Mouse (Mus musculus) hindbrain, embryonic 13.5 days (tissue): ENCODE measurements around the gene Arl10. TPM values are rescaled to one million over a fixed set of nuclear protein-coding genes. Genes with fewer than 3 reads are reported as not detected.
"Not testable (repeated sequence)": the region's sequence is repeated elsewhere in the genome, so short reads cannot be mapped to it uniquely, and the experiment has no call there.

Experiments used
- ATAC-seq: fragments of 200-750 bp; cut with Nextera tagmentation; 2 replicates; pipeline ENCODE4 v1.8.0; 2017; ENCODE audit warnings: moderate TSS enrichment; ENCODE audit not compliant: low FRiP score
- H3K27ac ChIP-seq: fragments of 300-500 bp; sonication (generic); 2 replicates; pipeline ENCODE4 v1.5.1; 2015; ENCODE audit warnings: inconsistent platforms, mild to moderate bottlenecking, moderate library complexity
- H3K27me3 ChIP-seq: fragments of 300-500 bp; sonication (generic); 2 replicates; pipeline ENCODE4 v1.6.1; 2015; ENCODE audit warnings: mild to moderate bottlenecking, inconsistent platforms
- H3K36me3 ChIP-seq: fragments of 300-500 bp; sonication (generic); 2 replicates; pipeline ENCODE4 v1.6.1; 2015; ENCODE audit warnings: mild to moderate bottlenecking, inconsistent platforms
- H3K4me1 ChIP-seq: fragments of 300-500 bp; sonication (generic); replicated peaks from 2 replicates; pipeline ENCODE4 v1.6.1; 2015; ENCODE audit warnings: inconsistent platforms
- H3K4me2 ChIP-seq: fragments of 300-500 bp; sonication (generic); 2 replicates; pipeline ENCODE4 v1.6.1; 2015; ENCODE audit warnings: inconsistent platforms, mild to moderate bottlenecking, moderate library complexity
- H3K4me3 ChIP-seq: fragments of 300-500 bp; sonication (generic); 2 replicates; pipeline ENCODE4 v1.5.1; 2015; ENCODE audit warnings: mild to moderate bottlenecking, inconsistent platforms
- H3K9ac ChIP-seq: fragments of 300-500 bp; sonication (generic); 2 replicates; pipeline ENCODE4 v1.6.1; 2015; ENCODE audit warnings: mild to moderate bottlenecking, inconsistent platforms
- H3K9me3 ChIP-seq: fragments of 300-500 bp; sonication (generic); 2 replicates; pipeline ENCODE4 v1.6.1; 2016; ENCODE audit warnings: inconsistent platforms
- WGBS: fragments of 180-500 bp; shearing (Covaris S2); methylation state at CpG from one replicate; pipeline ENCODE4 v1.1.7; 2015; 5-methylcytosine and 5-hydroxymethylcytosine counted together
- polyA plus RNA-seq: library from polyadenylated mRNA; unstranded; fragments of >200 nt; fragmentation: Nextera tagmentation; extraction: Ambion mirVana; gene quantifications from 2 replicates; pipeline ENCODE4 v1.2.1, GENCODE M21; 2015

The Arl10 gene
- polyA plus RNA-seq, 1 experiment from 2014 or later = 76.2 TPM

- peaks cover 32% of the 10 kb centered on the region for H3K4me1 ChIP-seq
- peaks cover 33% of the 10 kb centered on the region for H3K36me3 ChIP-seq
- 57% methylated on average over 3 of the region's 3 CpGs for WGBS
- peak overlapping the region; percentile 67; the same call in 1 of the 2 replicates for H3K9ac ChIP-seq
- H3K27me3 ChIP-seq = no peaks in the 10 kb centered on the region
- H3K9me3 ChIP-seq = no peaks in the 10 kb centered on the region
- ATAC-seq = no peak
- no peak overlapping the region for H3K4me3 ChIP-seq
- no peak overlapping the region for H3K27ac ChIP-seq
- peak overlapping the region; percentile 83; the same call in 1 of the 2 replicates for H3K4me2 ChIP-seq
Measured at GRCm38 (mm10) chr13:54608002-54608401, 33.2 kb downstream of the Arl10 start.

- peak overlapping the region; percentile 45; the same call in 1 of the 2 replicates for H3K27ac ChIP-seq
- peaks cover 32% of the 10 kb centered on the region for H3K4me1 ChIP-seq
- H3K4me2 ChIP-seq = peak overlapping the region; percentile 83
- peak overlapping the region; percentile 67 for H3K9ac ChIP-seq
- H3K9me3 ChIP-seq = no peaks in the 10 kb centered on the region
- 10% methylated on average over 8 of the region's 8 CpGs for WGBS
- peaks cover 33% of the 10 kb centered on the region for H3K36me3 ChIP-seq
- no peak for ATAC-seq
- peak overlapping the region; percentile 24 for H3K4me3 ChIP-seq
- no peaks in the 10 kb centered on the region for H3K27me3 ChIP-seq
Measured at GRCm38 (mm10) chr13:54608666-54609065, 33.9 kb downstream of the Arl10 start.

GRCm38 (mm10) chr13:54609301-54609700, 34.5 kb downstream of the Arl10 start:
- Histone ChIP-seq H3K9ac (peak overlapping the region; percentile 67), H3K36me3 (peaks cover 27% of the 10 kb centered on the region), H3K4me3 (peak overlapping the region; percentile 24), H3K9me3 (no peaks in the 10 kb centered on the region), H3K27me3 (no peaks in the 10 kb centered on the region), H3K4me1 (peaks cover 32% of the 10 kb centered on the region), H3K27ac (no peak overlapping the region; the same call in 1 of the 2 replicates), H3K4me2 (peak overlapping the region; percentile 83)
- WGBS = 12% methylated on average over 1 of the region's 1 CpGs
- ATAC-seq = no peak

- Histone ChIP-seq H3K9ac (peak overlapping the region; percentile 89), H3K4me3 (peak overlapping the region; percentile 76), H3K27ac (peak overlapping the region; percentile 85), H3K9me3 (no peaks in the 10 kb centered on the region), H3K4me2 (peak overlapping the region; percentile 83), H3K27me3 (no peaks in the 10 kb centered on the region), H3K36me3 (peaks cover 14% of the 10 kb centered on the region), H3K4me1 (peaks cover 32% of the 10 kb centered on the region)
- 7% methylated on average over 13 of the region's 13 CpGs for WGBS
- ATAC-seq = peak; percentile 53
Measured at GRCm38 (mm10) chr13:54610613-54610971, 35.8 kb downstream of the Arl10 start.

DNA sequence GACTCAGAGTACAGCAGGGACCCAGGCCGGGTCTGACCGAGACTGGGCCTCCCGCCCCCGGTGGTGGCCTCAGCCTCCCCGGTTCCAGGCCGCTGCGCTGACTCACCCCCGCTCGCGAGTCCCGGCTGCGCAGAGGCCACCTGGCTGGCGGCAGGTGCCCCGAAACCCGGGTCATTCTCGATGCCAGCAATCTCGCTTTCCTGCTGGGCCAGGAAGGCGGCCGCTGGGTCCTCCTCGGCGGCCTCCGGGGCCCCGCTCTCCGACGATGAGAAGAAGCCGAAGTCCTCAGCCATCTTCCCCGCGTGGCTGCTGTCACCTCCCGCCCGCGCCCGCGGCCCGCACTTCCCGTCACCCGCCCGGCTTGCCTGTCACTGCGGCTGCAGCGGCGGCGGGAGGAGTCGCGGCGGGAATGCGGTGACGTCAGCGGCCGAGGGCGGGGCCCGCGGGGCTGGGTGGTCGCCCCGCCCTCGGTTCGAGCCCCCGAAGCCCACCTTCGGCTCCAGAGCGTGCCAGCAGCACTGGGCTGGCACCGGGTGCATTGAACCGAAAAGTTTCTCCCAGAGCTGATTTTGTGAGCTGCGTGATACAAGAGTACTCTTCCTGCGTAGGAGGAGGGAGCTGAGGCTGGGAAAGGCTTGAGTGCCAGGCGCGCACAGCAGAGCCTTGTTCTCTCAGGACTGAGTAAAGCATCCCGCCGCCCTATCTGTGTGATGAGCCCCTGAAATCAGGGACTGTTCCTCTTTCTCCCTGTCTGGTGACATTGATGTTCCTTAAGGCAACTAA, 36.3 kb downstream of the Arl10 start, which contains the start of gene Cltb:
Gene Cltb (minus strand): TSS at position 373 of the 783 bp plus-strand sequence.
- no peaks in the 10 kb centered on the region for H3K27me3 ChIP-seq
- H3K4me1 ChIP-seq = peaks cover 32% of the 10 kb centered on the region
- peak within 1 kb of the TSS; percentile 76 for H3K4me3 ChIP-seq
- peak within 1 kb of the TSS; percentile 83 for H3K4me2 ChIP-seq
- H3K27ac ChIP-seq = peak within 1 kb of the TSS; percentile 85
- WGBS = under 1% methylated on average over 65 of the region's 66 CpGs
- peak; percentile 77 for ATAC-seq
- peaks cover 8% of the 10 kb centered on the region for H3K36me3 ChIP-seq
- H3K9ac ChIP-seq = peak within 1 kb of the TSS; percentile 89
- no peaks in the 10 kb centered on the region for H3K9me3 ChIP-seq

GRCm38 (mm10) chr13:54613141-54613540, 38.3 kb downstream of the Arl10 start:
- H3K36me3 ChIP-seq, H3K27me3 ChIP-seq, H3K9me3 ChIP-seq, H3K9ac ChIP-seq, H3K4me3 ChIP-seq, H3K27ac ChIP-seq, ATAC-seq, H3K4me2 ChIP-seq: not testable (repeated sequence)
- peaks cover 29% of the 10 kb centered on the region for H3K4me1 ChIP-seq
- WGBS = 87% methylated on average over 8 of the region's 8 CpGs

- Histone ChIP-seq H3K27me3 (no peaks in the 10 kb centered on the region), H3K4me3 (no peak overlapping the region), H3K9me3 (no peaks in the 10 kb centered on the region), H3K9ac (no peak overlapping the region), H3K27ac (no peak overlapping the region), H3K4me2 (no peak overlapping the region), H3K4me1 (no peaks in the 10 kb centered on the region; the same call in 1 of the 2 replicates), H3K36me3 (no peaks in the 10 kb centered on the region)
- WGBS = 79% methylated on average over 8 of the region's 8 CpGs
- ATAC-seq = no peak
Measured at GRCm38 (mm10) chr13:54616307-54616706, 41.5 kb downstream of the Arl10 start.

- no peaks in the 10 kb centered on the region for H3K27me3 ChIP-seq
- H3K9me3 ChIP-seq = no peaks in the 10 kb centered on the region
- no peak overlapping the region for H3K9ac ChIP-seq
- no peak overlapping the region for H3K4me3 ChIP-seq
- no peaks in the 10 kb centered on the region for H3K36me3 ChIP-seq
- 73% methylated on average over 6 of the region's 6 CpGs for WGBS
- no peak overlapping the region for H3K4me2 ChIP-seq
- no peak overlapping the region for H3K27ac ChIP-seq
- no peak for ATAC-seq
- no peaks in the 10 kb centered on the region for H3K4me1 ChIP-seq
Measured at GRCm38 (mm10) chr13:54616998-54617397, 42.2 kb downstream of the Arl10 start.

- peak within 1 kb of the TSS; percentile 93 for H3K27ac ChIP-seq
- peaks cover 24% of the 10 kb centered on the region for H3K4me1 ChIP-seq
- peak within 1 kb of the TSS; percentile 91 for H3K4me2 ChIP-seq
- no peaks in the 10 kb centered on the region for H3K36me3 ChIP-seq
- ATAC-seq = peak; percentile 98
- H3K9me3 ChIP-seq = no peaks in the 10 kb centered on the region
- H3K9ac ChIP-seq = peak within 1 kb of the TSS; percentile 94
- peak within 1 kb of the TSS; percentile 89 for H3K4me3 ChIP-seq
- 12% methylated on average over 44 of the region's 44 CpGs for WGBS
- H3K27me3 ChIP-seq = no peaks in the 10 kb centered on the region
Measured at GRCm38 (mm10) chr13:54621155-54621932, 46.5 kb downstream of the Arl10 start, which contains the start of gene Faf2. TSS of gene Faf2 (plus strand) at chr13:54621784.

DNA sequence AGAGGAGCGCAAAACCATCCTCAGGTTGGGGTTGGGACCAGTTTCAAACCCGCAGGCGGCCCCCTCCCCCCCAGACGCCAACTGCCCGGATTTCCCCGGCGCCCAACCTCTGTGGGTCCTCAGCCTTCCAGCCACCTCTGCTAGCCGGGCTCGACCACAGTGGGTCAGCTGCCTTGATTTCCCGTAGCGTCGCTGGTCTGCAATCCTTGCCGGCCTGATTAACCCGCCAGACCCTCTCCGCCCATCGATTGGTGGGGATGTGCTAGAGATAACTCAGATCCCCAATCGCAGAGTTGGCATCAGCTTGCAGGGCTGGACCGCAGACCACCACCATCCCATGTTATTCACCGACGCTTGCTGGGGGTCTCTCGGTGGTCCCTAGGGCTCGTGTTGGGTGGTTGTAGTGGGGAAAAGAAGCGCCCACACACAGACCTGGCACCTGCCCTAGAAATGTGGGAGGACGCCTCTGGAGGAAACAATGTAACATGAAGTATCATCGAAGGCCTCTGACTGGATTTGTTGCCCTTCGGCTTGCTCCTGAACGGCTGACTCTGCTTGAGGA, 47.2 kb downstream of the Arl10 start:
- H3K4me2 ChIP-seq = peak overlapping the region; percentile 91
- WGBS = 1% methylated on average over 27 of the region's 27 CpGs

GRCm38 (mm10) chr13:54629128-54629527, 54.3 kb downstream of the Arl10 start:
- Histone ChIP-seq H3K9me3 (no peaks in the 10 kb centered on the region), H3K36me3 (peaks cover 10% of the 10 kb centered on the region), H3K9ac (no peak overlapping the region), H3K27ac (no peak overlapping the region), H3K4me3 (no peak overlapping the region), H3K27me3 (no peaks in the 10 kb centered on the region), H3K4me1 (peaks cover 6% of the 10 kb centered on the region), H3K4me2 (no peak overlapping the region)
- whole genome bisulfite sequencing = 95% methylated on average over 4 of the region's 4 CpGs
- ATAC-seq = no peak

More for the DNA sequence above, 47.2 kb downstream of the Arl10 start:
- Histone ChIP-seq H3K9me3 (no peaks in the 10 kb centered on the region), H3K36me3 (no peaks in the 10 kb centered on the region), H3K9ac (peak overlapping the region; percentile 94), H3K27ac (peak overlapping the region; percentile 93), H3K4me1 (peaks cover 24% of the 10 kb centered on the region), H3K27me3 (no peaks in the 10 kb centered on the region), H3K4me3 (peak overlapping the region; percentile 89)
- peak; percentile 83 for ATAC-seq
